Mouse (Mus musculus) kidney, embryonic 15.5 days (tissue): ENCODE measurements around the gene 4930595D18Rik. TPM values are rescaled to one million over a fixed set of nuclear protein-coding genes. Genes with fewer than 3 reads are reported as not detected.

ENCODE experiments used
- ATAC-seq: fragments of 200-750 bp; cut with Nextera tagmentation; replicated peaks from 2 replicates; pipeline ENCODE4 v1.8.0; 2017; ENCODE audit warnings: moderate TSS enrichment; ENCODE audit not compliant: low FRiP score
- H3K27ac ChIP-seq: fragments of 300-500 bp; sonication (generic); 2 replicates; pipeline ENCODE4 v1.5.1; 2015; ENCODE audit warnings: mild to moderate bottlenecking, inconsistent platforms
- H3K27me3 ChIP-seq: fragments of 300-500 bp; sonication (generic); 2 replicates; pipeline ENCODE4 v1.6.1; 2015; ENCODE audit warnings: inconsistent platforms
- H3K36me3 ChIP-seq: fragments of 300-500 bp; sonication (generic); 2 replicates; pipeline ENCODE4 v1.6.1; 2015; ENCODE audit warnings: inconsistent platforms
- H3K4me1 ChIP-seq: fragments of 300-500 bp; sonication (generic); 2 replicates; pipeline ENCODE4 v1.6.1; 2015; ENCODE audit warnings: inconsistent platforms
- H3K4me2 ChIP-seq: fragments of 300-500 bp; sonication (generic); 2 replicates; pipeline ENCODE4 v1.6.1; 2015; ENCODE audit warnings: moderate library complexity, mild to moderate bottlenecking, inconsistent platforms
- H3K4me3 ChIP-seq: fragments of 300-500 bp; sonication (generic); replicated peaks from 2 replicates; pipeline ENCODE4 v1.5.1; 2015; ENCODE audit warnings: mild to moderate bottlenecking, inconsistent platforms
- H3K9ac ChIP-seq: fragments of 300-500 bp; sonication (generic); 2 replicates; pipeline ENCODE4 v1.6.1; 2015; ENCODE audit warnings: mild to moderate bottlenecking, inconsistent platforms
- H3K9me3 ChIP-seq: fragments of 300-500 bp; sonication (generic); replicated peaks from 2 replicates; pipeline ENCODE4 v1.6.1; 2016; ENCODE audit warnings: inconsistent platforms
- WGBS: fragments of 180-500 bp; shearing (Covaris S2); methylation state at CpG from one replicate; pipeline ENCODE4 v1.1.7; 2015; ENCODE audit warnings: mixed read lengths; 5-methylcytosine and 5-hydroxymethylcytosine counted together
- polyA plus RNA-seq: library from polyadenylated mRNA; unstranded; fragments of >200 nt; fragmentation: Nextera tagmentation; extraction: Ambion mirVana; gene quantifications from 2 replicates; pipeline ENCODE4 v1.2.1, GENCODE M21; 2015

The 4930595D18Rik gene
- polyA plus RNA-seq, 1 experiment from 2014 or later, result not detected

DNA sequence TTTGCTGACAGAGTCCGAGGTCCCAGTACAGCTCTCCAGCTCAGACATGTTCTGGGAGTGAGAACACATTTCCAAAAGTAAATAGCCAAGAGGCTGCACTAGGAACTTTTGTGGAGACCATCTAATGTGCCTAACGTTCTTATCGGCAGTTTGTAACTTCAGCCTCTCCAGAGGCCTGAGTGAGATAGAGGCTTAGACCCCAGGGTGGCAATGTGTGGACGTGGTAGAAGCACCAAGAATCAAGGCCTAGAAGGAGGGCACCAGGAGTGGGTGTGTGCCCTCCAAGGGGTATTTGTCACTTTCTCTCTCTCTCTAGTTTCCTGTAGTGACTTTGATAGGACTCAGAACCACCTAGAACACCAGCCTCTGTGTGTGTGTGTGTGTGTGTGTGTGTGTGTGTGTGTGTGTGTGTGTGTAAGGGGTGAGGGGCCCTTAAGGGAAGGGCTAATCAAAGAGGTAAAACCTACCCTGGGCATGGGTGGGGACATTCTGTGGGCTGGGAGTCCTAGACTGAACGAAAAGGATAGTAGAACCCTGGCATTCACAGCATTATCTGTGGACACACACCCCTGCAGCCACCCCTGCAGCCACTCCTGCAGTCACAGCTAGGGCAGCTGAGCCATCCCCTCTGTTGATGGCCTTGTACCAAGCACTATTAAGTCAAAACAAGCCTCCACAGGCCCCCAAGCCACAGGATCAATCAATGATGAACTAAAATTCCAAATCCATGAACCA, 32.7 kb downstream of the 4930595D18Rik start:
- Histone ChIP-seq H3K9me3 (no peaks in the 10 kb centered on the region), H3K9ac (no peak overlapping the region), H3K27me3 (no peaks in the 10 kb centered on the region), H3K4me1 (peaks cover 6% of the 10 kb centered on the region), H3K4me3 (no peak overlapping the region), H3K36me3 (no peaks in the 10 kb centered on the region), H3K4me2 (no peak overlapping the region), H3K27ac (no peak overlapping the region)
- 84% methylated on average over 5 of the region's 5 CpGs for WGBS
- ATAC-seq, result no peak

DNA sequence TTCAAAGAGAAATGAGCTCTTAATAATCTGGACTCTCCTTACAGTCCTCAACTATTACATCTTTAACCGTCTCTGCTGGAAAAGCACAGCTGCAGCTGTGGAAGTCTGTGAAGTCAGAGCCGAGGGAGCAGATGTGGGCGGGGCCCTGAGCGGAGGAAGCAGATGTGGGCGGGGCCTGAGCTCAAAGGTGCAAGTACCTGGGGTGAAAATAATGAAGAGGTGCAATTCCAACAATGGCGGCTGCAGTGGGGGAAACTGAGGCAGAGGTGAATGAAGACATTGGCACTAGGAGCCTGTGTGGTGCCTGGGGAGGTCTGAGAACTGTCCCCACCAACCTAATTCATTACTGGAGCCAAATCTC, 34.1 kb downstream of the 4930595D18Rik start:
- WGBS, result 5% methylated on average over 6 of the region's 6 CpGs
- H3K4me3 ChIP-seq, result no peak overlapping the region
- ATAC-seq, result no peak
- no peak overlapping the region for H3K27ac ChIP-seq
- H3K9ac ChIP-seq, result no peak overlapping the region
- 0 out of 2 replicates have a peak overlapping the region, but pooled peaks have one; percentile 20 for H3K4me2 ChIP-seq
- no peaks in the 10 kb centered on the region for H3K9me3 ChIP-seq
- no peaks in the 10 kb centered on the region for H3K36me3 ChIP-seq
- no peaks in the 10 kb centered on the region for H3K27me3 ChIP-seq
- peaks cover 14% of the 10 kb centered on the region for H3K4me1 ChIP-seq

DNA sequence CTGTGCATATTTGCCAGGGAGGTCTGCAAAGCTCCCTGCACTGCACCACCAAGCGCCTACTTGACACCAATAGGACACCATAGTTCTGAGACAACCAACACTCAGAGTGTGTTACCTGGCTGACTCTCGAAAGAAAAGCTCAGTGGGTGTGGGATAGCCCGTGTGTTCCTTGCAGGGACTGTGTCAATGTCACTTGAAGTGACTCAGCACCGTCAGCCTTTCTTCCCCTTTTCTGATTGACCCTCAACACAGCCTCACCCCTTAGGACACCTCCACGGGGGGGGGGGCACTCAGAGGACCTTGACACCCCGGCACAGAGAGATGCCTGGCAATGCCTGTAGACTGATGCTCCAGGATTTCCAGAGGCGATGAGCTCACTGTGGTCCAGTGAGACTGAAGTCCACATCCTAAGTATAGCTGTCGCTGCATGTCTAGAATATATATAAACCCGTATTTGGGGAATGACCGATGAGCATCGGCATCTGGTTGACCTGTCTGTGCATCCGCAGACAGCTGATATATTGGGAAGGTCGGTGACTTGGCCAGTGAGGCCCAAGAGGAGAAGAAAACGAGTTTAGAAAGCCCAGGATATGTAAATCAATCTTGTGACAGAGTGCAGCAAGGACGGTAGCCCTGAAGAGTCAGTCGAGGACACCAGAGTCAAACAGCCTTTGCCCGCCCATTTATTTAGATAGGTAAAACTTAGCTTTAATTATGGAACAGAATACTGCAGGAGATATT, 34.6 kb downstream of the 4930595D18Rik start:
- peaks cover 19% of the 10 kb centered on the region for H3K4me1 ChIP-seq
- 55% methylated on average over 17 of the region's 17 CpGs for WGBS
- no peak for ATAC-seq
- H3K4me2 ChIP-seq, result 0 out of 2 replicates have a peak overlapping the region, but pooled peaks have one; percentile 20
- no peaks in the 10 kb centered on the region for H3K9me3 ChIP-seq
- no peak overlapping the region for H3K4me3 ChIP-seq
- H3K27me3 ChIP-seq, result no peaks in the 10 kb centered on the region
- no peak overlapping the region for H3K9ac ChIP-seq
- H3K36me3 ChIP-seq, result no peaks in the 10 kb centered on the region
- no peak overlapping the region for H3K27ac ChIP-seq

DNA sequence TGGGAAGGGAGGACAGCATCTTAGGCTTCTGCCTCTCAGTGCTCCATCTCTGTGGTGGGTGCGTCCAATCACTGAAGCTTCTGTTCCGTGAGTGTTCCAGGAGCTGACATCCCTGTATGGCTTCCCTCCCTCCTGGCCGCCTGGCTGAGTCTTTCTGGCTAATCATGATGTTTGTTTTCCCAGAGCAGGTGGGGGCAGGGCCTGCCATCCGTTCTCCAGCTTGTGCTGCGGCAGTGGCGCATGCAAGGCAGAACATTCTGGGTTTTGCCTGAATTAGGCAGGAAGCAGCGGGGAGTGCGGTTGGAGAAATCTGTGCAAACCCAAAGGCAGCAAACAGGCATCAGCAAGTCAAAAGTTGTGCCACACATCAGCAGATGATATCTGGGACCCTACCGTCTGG, 39.0 kb downstream of the 4930595D18Rik start:
- H3K9me3 ChIP-seq, result no peaks in the 10 kb centered on the region
- WGBS, result 31% methylated on average over 9 of the region's 9 CpGs
- H3K4me2 ChIP-seq, result no peak overlapping the region
- H3K27ac ChIP-seq, result 0 out of 2 replicates have a peak overlapping the region, but pooled peaks have one; percentile 19
- H3K4me1 ChIP-seq, result peaks cover 36% of the 10 kb centered on the region
- no peak overlapping the region for H3K9ac ChIP-seq
- no peak overlapping the region for H3K4me3 ChIP-seq
- H3K36me3 ChIP-seq, result no peaks in the 10 kb centered on the region
- 0 out of 2 replicates have a peak, but pooled peaks have one; percentile 20 for ATAC-seq
- H3K27me3 ChIP-seq, result no peaks in the 10 kb centered on the region

GRCm38 (mm10) chr12:111144598-111144997, 39.7 kb downstream of the 4930595D18Rik start:
- Histone ChIP-seq H3K9ac (no peak overlapping the region), H3K4me2 (no peak overlapping the region), H3K4me1 (peaks cover 31% of the 10 kb centered on the region), H3K4me3 (no peak overlapping the region), H3K27ac (no peak overlapping the region), H3K27me3 (no peaks in the 10 kb centered on the region), H3K36me3 (no peaks in the 10 kb centered on the region), H3K9me3 (no peaks in the 10 kb centered on the region)
- 98% methylated on average over 2 of the region's 2 CpGs for WGBS
- no peak for ATAC-seq

DNA sequence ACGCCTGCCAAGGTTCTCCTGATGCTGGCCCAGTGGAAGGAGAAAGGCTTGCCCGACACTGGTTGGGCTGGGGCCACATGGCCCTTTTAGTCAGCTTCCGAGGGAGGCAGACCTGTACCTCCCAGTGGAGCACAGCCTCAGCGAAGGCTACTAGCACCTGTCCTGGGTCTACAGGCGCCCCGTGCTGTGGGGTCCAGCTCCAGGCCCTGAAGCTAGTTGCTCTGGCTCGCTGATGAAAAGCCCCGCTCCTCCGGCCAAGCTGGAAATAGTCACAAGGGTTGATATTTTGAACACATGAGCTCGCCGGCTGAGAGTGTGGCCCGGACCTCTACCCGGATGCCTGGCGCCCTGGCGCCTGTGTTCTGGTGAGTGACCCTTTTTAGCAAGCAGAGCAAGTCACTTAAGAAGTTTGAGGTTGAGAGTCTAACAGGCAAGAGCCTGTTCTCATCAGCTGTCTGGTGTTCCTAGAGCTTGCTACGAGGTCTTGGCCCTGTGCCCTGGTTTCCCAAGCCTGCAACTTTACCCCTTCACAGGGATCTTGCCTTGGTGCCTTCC, 40.7 kb downstream of the 4930595D18Rik start:
- Histone ChIP-seq H3K36me3 (no peaks in the 10 kb centered on the region), H3K9me3 (no peaks in the 10 kb centered on the region; the same call in 1 of the 2 replicates), H3K4me3 (no peak overlapping the region), H3K9ac (no peak overlapping the region), H3K27me3 (no peaks in the 10 kb centered on the region), H3K4me1 (peaks cover 30% of the 10 kb centered on the region), H3K4me2 (peak overlapping the region; percentile 38), H3K27ac (peak overlapping the region; percentile 59)
- ATAC-seq, result 0 out of 2 replicates have a peak, but pooled peaks have one; percentile 35
- WGBS, result 70% methylated on average over 16 of the region's 16 CpGs

- Histone ChIP-seq H3K9me3 (no peaks in the 10 kb centered on the region; the same call in 1 of the 2 replicates), H3K27ac (peak overlapping the region; percentile 59), H3K4me3 (no peak overlapping the region), H3K27me3 (no peaks in the 10 kb centered on the region), H3K4me2 (peak overlapping the region; percentile 38), H3K4me1 (peaks cover 30% of the 10 kb centered on the region), H3K9ac (no peak overlapping the region), H3K36me3 (no peaks in the 10 kb centered on the region)
- WGBS, result 25% methylated on average over 12 of the region's 12 CpGs
- 0 out of 2 replicates have a peak, but pooled peaks have one; percentile 5 for ATAC-seq
Measured at GRCm38 (mm10) chr12:111143005-111143508, 41.2 kb downstream of the 4930595D18Rik start.

GRCm38 (mm10) chr12:111137079-111137478, 47.2 kb downstream of the 4930595D18Rik start:
- no peak overlapping the region for H3K4me2 ChIP-seq
- H3K4me1 ChIP-seq, result no peaks in the 10 kb centered on the region
- WGBS, result 67% methylated on average over 2 of the region's 2 CpGs
- no peaks in the 10 kb centered on the region for H3K27me3 ChIP-seq
- no peaks in the 10 kb centered on the region; the same call in 1 of the 2 replicates for H3K9me3 ChIP-seq
- H3K4me3 ChIP-seq, result no peak overlapping the region
- H3K9ac ChIP-seq, result no peak overlapping the region
- H3K27ac ChIP-seq, result no peak overlapping the region
- H3K36me3 ChIP-seq, result no peaks in the 10 kb centered on the region
- ATAC-seq, result no peak

DNA sequence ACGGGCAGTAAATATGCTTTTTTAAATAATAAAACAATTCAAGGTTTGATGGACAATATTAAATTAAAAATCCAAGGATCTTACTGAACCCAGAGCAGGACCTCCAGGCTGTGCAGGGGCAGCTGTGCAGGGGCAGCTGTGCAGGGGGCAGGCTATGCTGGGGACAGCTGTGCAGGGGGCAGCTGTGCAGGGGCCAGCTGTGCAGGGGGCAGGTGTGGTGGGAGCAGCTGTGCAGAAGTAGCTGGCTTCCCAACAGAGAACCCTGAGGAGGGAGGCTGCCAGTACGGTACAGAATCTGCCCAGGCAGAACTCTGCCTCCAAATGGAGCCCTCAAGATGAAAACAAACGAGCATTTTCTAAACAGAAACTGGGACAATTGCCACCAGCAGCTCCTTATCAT, 48.3 kb downstream of the 4930595D18Rik start:
- Histone ChIP-seq H3K36me3 (no peaks in the 10 kb centered on the region), H3K9ac (no peak overlapping the region), H3K4me2 (no peak overlapping the region), H3K4me1 (no peaks in the 10 kb centered on the region), H3K27me3 (no peaks in the 10 kb centered on the region), H3K9me3 (no peaks in the 10 kb centered on the region; the same call in 1 of the 2 replicates), H3K27ac (no peak overlapping the region), H3K4me3 (no peak overlapping the region)
- 69% methylated on average over 3 of the region's 3 CpGs for WGBS
- ATAC-seq, result no peak

DNA sequence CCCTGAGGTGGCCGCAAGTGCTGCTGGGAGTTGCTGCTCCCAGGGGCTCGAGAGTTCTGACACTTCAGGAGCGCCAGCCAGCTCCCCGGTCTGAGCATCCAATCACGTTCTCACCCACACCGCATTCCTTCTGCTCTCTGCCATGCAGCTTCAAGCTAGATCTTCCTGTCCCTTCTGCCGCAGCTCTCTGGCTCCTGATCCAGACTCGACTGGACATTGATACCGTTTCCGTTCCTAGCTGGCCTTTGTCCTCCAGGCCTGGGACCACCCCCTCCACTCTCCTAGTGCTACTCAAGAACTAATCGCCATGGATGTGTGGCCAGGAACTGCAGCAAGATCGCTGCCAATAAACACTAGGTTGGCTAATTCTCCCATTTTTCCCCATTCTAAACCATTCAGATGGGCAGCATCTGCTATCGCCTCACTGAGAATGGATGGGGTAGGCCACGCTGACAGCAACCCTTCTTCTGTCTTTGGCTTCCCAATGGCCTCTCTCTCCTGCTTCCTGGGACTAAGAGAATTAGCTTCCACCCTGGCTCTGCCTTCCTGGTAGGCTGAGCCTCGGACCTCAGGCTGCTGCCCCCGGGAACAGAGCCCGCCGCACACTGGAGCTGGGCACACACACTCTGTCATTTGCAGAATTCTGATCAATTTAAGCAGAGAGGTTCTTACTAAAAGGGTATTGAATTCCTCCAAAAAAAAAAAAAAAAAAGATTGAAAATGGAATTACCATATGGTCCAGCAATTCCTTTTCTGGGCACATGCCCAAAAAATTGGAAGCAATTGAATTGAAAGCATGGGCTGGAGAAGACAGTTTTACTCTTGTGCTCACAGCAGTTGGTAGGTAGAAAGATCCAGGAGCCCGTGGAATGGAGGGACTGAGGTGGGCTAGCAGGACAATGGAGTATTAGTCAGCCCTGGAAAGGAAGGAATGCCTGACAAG, 49.2 kb downstream of the 4930595D18Rik start:
- no peaks in the 10 kb centered on the region; the same call in 1 of the 2 replicates for H3K9me3 ChIP-seq
- H3K4me2 ChIP-seq, result no peak overlapping the region
- H3K27me3 ChIP-seq, result no peaks in the 10 kb centered on the region
- ATAC-seq, result no peak
- no peaks in the 10 kb centered on the region for H3K4me1 ChIP-seq
- WGBS, result 65% methylated on average over 19 of the region's 19 CpGs
- no peak overlapping the region for H3K9ac ChIP-seq
- no peak overlapping the region for H3K4me3 ChIP-seq
- no peaks in the 10 kb centered on the region for H3K36me3 ChIP-seq
- no peak overlapping the region for H3K27ac ChIP-seq

DNA sequence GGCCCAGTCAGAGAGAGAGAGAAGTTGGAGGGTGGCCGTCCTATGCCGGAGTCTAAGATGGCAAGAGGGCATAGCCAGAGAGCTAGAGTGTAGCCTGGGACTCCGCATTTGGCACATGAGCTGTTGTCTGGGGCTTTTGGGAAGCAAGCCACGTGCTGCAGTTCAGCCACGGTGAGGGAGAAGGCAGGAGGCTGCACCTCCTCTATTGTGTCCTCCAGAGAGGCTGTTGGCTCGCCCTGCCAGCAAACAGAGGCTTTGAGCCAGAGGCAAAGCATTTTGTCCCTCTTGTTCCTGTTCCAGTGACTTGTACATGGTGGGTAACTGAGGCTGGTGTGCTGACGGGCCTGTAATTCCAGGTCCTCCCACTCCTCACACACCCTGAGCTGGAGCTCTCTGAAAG, 50.1 kb downstream of the 4930595D18Rik start:
- no peak for ATAC-seq
- H3K27ac ChIP-seq, result no peak overlapping the region

More for the DNA sequence above, 50.1 kb downstream of the 4930595D18Rik start:
- no peaks in the 10 kb centered on the region for H3K36me3 ChIP-seq
- H3K27me3 ChIP-seq, result no peaks in the 10 kb centered on the region
- H3K4me3 ChIP-seq, result no peak overlapping the region
- H3K9ac ChIP-seq, result no peak overlapping the region
- H3K4me2 ChIP-seq, result no peak overlapping the region
- H3K4me1 ChIP-seq, result no peaks in the 10 kb centered on the region
- WGBS, result 83% methylated on average over 7 of the region's 7 CpGs
- H3K9me3 ChIP-seq, result no peaks in the 10 kb centered on the region; the same call in 1 of the 2 replicates
